Mouse (Mus musculus): ENCODE results near the gene Rimbp2. TPM values are rescaled to one million over a fixed set of nuclear protein-coding genes. Genes with fewer than 3 reads are reported as not detected.
"Not testable (repeated sequence)": the region's sequence is repeated elsewhere in the genome, so short reads cannot be mapped to it uniquely, and the experiment has no call there.

Rimbp2 gene
- polyA plus RNA-seq, 1 experiment, result not detected

GRCm38 (mm10) chr5:128739838-128740171, 213.5 kb downstream of the Rimbp2 start:
- WGBS, result 40% methylated on average over 8 of the region's 8 CpGs
- Histone ChIP-seq H3K27me3 (ENCODE audit: control insufficient read depth, insufficient read depth, low read length) (no peaks in the 10 kb centered on the region), H3K4me1 (ENCODE audit: control insufficient read depth, insufficient read depth, insufficient read length) (no peaks in the 10 kb centered on the region), H3K27ac (ENCODE audit: insufficient read depth, low read length) (no peak overlapping the region), H3K4me3 (ENCODE audit: extremely low read depth, insufficient read depth, insufficient read length) (no peak overlapping the region), H3K36me3 (ENCODE audit: control insufficient read depth, insufficient read depth, low read length) (no peaks in the 10 kb centered on the region)
- TF ChIP-seq CTCF (IDR thresholded peaks at IDR 0.05; ENCODE audit: extremely low read depth, insufficient read depth, insufficient read length, insufficient replicate concordance), result no peak
- no peak for TF ChIP-seq POLR2A (IDR thresholded peaks at IDR 0.05; ENCODE audit: low read depth, low read length)
- DNase-seq (ENCODE audit: low read depth in 1 of 2, low spot score in 2 of 2), result no peak

DNA sequence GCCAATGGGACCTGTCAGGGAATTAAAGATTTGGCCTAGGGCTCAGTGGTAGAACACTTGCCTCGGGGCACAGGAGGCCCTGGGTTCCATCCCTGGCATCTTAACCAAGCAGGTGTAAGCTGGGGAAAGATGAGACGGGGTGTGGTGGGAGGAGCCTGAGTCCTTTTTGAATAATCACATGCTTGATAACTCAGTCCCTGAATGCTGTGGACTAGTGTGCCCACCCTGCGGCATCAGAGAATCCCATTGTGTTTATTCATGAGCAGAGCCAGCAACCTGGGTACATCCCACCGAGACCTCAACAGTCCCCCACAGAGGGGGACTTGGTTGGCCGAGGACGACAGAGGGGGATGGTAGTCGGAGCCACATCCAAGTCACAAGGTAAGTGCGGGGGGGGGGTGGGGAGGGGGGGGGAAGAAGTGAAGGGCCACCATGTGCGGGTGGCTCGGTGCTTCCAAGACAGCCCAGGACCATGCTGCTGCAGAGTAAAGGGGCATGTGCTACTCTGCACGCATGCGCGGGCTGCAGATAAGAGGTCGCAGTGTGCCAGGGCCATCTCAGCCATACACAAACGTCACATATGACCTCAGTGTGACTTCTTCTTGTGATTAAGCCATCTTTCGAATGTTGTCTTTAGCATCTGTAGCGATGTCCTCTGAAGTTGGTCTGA, 214.0 kb downstream of the Rimbp2 start:
- Histone ChIP-seq H3K27me3 (ENCODE audit: control insufficient read depth, insufficient read depth, low read length) (no peaks in the 10 kb centered on the region), H3K27ac (ENCODE audit: insufficient read depth, low read length) (no peak overlapping the region), H3K4me1 (ENCODE audit: control insufficient read depth, insufficient read depth, insufficient read length) (no peaks in the 10 kb centered on the region), H3K36me3 (ENCODE audit: control insufficient read depth, insufficient read depth, low read length) (no peaks in the 10 kb centered on the region), H3K4me3 (ENCODE audit: extremely low read depth, insufficient read depth, insufficient read length) (no peak overlapping the region)
- 52% methylated on average over 15 of the region's 17 CpGs for WGBS
- no peak for DNase-seq (ENCODE audit: low read depth in 1 of 2, low spot score in 2 of 2)
- no peak for TF ChIP-seq CTCF (IDR thresholded peaks at IDR 0.05; ENCODE audit: extremely low read depth, insufficient read depth, insufficient read length, insufficient replicate concordance)
- no peak for TF ChIP-seq POLR2A (IDR thresholded peaks at IDR 0.05; ENCODE audit: low read depth, low read length)

DNA sequence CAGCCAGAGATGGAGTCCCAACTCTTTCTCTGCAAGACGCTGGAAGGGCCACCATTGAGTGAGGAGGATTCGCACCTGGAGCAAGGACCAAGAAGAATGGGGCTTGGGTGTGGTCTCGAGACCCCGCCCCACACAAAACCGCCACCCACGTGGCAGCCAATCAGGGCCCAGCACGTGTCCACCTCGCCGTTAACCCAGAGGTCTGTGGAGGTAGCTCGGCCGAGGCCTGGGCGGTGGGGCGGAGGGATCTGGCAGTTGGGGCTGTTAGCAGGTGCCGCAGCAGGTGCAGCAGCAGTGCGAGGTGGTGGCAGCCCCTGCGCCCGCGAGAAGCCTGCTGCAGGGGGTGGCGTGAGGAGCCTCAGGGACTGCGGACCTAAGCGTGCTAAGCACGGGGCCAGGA, 217.4 kb downstream of the Rimbp2 start:
- 77% methylated on average over 22 of the region's 22 CpGs for WGBS
- TF ChIP-seq POLR2A (IDR thresholded peaks at IDR 0.05; ENCODE audit: low read depth, low read length) (no peak), CTCF (IDR thresholded peaks at IDR 0.05; ENCODE audit: extremely low read depth, insufficient read depth, insufficient read length, insufficient replicate concordance) (no peak)
- no peak overlapping the region for H3K4me3 ChIP-seq (ENCODE audit: extremely low read depth, insufficient read depth, insufficient read length)
- no peak for DNase-seq (ENCODE audit: low read depth in 1 of 2, low spot score in 2 of 2)
- H3K36me3 ChIP-seq (ENCODE audit: control insufficient read depth, insufficient read depth, low read length), result no peaks in the 10 kb centered on the region
- no peaks in the 10 kb centered on the region for H3K4me1 ChIP-seq (ENCODE audit: control insufficient read depth, insufficient read depth, insufficient read length)
- H3K27ac ChIP-seq (ENCODE audit: insufficient read depth, low read length), result no peak overlapping the region
- no peaks in the 10 kb centered on the region for H3K27me3 ChIP-seq (ENCODE audit: control insufficient read depth, insufficient read depth, low read length)

GRCm38 (mm10) chr5:128733955-128734354, 219.3 kb downstream of the Rimbp2 start:
- TF ChIP-seq CTCF (IDR thresholded peaks at IDR 0.05; ENCODE audit: extremely low read depth, insufficient read depth, insufficient read length, insufficient replicate concordance), result peak; percentile 18; the same call in 1 of the 2 replicates
- no peak for TF ChIP-seq POLR2A (IDR thresholded peaks at IDR 0.05; ENCODE audit: low read depth, low read length)
- H3K27ac ChIP-seq (ENCODE audit: insufficient read depth, low read length), result no peak overlapping the region
- WGBS, result 6% methylated on average over 6 of the region's 6 CpGs
- DNase-seq (ENCODE audit: low read depth in 1 of 2, low spot score in 2 of 2), result no peak
- no peaks in the 10 kb centered on the region for H3K36me3 ChIP-seq (ENCODE audit: control insufficient read depth, insufficient read depth, low read length)
- no peaks in the 10 kb centered on the region for H3K27me3 ChIP-seq (ENCODE audit: control insufficient read depth, insufficient read depth, low read length)
- no peak overlapping the region for H3K4me3 ChIP-seq (ENCODE audit: extremely low read depth, insufficient read depth, insufficient read length)
- no peaks in the 10 kb centered on the region for H3K4me1 ChIP-seq (ENCODE audit: control insufficient read depth, insufficient read depth, insufficient read length)

DNA sequence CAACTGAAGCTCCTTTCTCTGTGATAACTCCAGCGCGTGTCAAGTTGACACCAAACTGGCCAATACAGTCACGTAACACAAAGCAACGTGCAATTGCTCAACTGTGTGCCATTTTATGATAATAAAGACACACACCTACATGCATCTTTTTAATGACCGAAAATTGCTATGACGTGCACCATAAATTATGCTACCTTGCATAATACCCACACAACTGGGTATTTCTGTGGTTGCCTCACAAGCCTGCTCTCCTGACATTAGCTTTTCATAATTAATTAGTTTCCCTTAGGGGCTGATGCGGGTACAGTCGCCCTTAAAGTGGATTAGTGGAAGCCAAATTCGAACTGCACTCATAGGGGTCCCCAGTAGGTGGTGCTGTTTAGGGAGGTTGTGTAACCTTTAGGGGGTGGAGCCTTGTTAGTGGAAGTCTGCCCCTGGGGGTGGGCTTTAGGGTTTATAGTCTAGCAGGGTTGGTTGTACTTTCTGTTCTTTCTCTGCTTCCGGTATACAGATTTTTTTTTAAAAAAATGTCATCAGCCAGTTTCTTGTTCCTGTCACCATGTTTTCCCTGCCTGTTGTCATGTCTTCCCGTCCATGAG, 220.8 kb downstream of the Rimbp2 start:
- no peak overlapping the region for H3K27ac ChIP-seq (ENCODE audit: insufficient read depth, low read length)
- no peak for DNase-seq (ENCODE audit: low read depth in 1 of 2, low spot score in 2 of 2)
- no peak overlapping the region for H3K4me3 ChIP-seq (ENCODE audit: extremely low read depth, insufficient read depth, insufficient read length)
- no peaks in the 10 kb centered on the region for H3K27me3 ChIP-seq (ENCODE audit: control insufficient read depth, insufficient read depth, low read length)
- 75% methylated on average over 11 of the region's 11 CpGs for WGBS
- no peaks in the 10 kb centered on the region for H3K4me1 ChIP-seq (ENCODE audit: control insufficient read depth, insufficient read depth, insufficient read length)
- H3K36me3 ChIP-seq (ENCODE audit: control insufficient read depth, insufficient read depth, low read length), result no peaks in the 10 kb centered on the region
- no peak for TF ChIP-seq CTCF (IDR thresholded peaks at IDR 0.05; ENCODE audit: extremely low read depth, insufficient read depth, insufficient read length, insufficient replicate concordance)

DNA sequence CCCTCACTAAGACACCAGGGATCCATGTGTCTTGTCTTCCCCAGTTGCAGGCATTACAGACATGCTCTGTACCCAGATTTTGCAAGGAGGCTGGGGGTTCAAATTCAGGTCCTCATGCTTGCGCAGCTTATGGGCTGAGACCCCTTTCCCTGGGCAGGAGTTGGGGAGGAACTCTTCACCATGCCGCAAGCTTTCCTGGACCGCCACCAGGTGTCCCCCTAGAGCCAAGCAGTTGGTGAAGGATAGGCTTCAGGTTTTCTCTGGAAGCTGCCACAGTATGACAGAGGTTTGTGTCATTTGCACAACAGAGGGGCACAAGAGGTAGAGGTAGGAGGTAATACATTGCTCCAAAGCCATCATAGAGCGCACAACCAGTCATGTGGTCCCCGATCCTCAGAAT, 222.7 kb downstream of the Rimbp2 start:
- DNase-seq (ENCODE audit: low read depth in 1 of 2, low spot score in 2 of 2), result no peak
- H3K27ac ChIP-seq (ENCODE audit: insufficient read depth, low read length), result no peak overlapping the region
- 53% methylated on average over 5 of the region's 5 CpGs for WGBS
- H3K4me3 ChIP-seq (ENCODE audit: extremely low read depth, insufficient read depth, insufficient read length), result no peak overlapping the region
- no peaks in the 10 kb centered on the region for H3K4me1 ChIP-seq (ENCODE audit: control insufficient read depth, insufficient read depth, insufficient read length)
- no peak for TF ChIP-seq POLR2A (IDR thresholded peaks at IDR 0.05; ENCODE audit: low read depth, low read length)
- no peak for TF ChIP-seq CTCF (IDR thresholded peaks at IDR 0.05; ENCODE audit: extremely low read depth, insufficient read depth, insufficient read length, insufficient replicate concordance)
- H3K36me3 ChIP-seq (ENCODE audit: control insufficient read depth, insufficient read depth, low read length), result no peaks in the 10 kb centered on the region
- no peaks in the 10 kb centered on the region for H3K27me3 ChIP-seq (ENCODE audit: control insufficient read depth, insufficient read depth, low read length)

DNA sequence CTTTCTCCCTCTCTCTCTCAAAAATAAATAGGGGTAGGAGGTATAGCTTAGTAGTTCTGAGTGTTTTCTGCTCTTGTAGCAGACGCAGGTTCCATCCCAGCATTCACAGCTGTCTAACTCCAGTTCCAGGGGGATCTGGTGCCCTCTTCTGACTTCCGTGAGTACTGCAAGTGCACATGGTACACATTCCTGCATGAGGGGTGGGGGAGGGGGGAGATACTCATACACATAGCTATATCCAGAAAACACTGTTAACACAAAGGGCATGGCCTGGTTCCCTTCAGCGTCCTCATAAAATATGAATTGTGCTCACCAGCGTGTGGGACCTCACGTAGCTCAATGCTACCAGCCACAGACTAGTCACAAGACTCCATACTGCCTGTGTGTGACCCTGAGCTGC, 223.9 kb downstream of the Rimbp2 start:
- H3K27me3 ChIP-seq (ENCODE audit: control insufficient read depth, insufficient read depth, low read length), result no peaks in the 10 kb centered on the region
- no peak overlapping the region for H3K4me3 ChIP-seq (ENCODE audit: extremely low read depth, insufficient read depth, insufficient read length)
- DNase-seq (ENCODE audit: low read depth in 1 of 2, low spot score in 2 of 2), result no peak
- H3K36me3 ChIP-seq (ENCODE audit: control insufficient read depth, insufficient read depth, low read length), result no peaks in the 10 kb centered on the region
- no peaks in the 10 kb centered on the region for H3K4me1 ChIP-seq (ENCODE audit: control insufficient read depth, insufficient read depth, insufficient read length)
- WGBS, result 83% methylated on average over 5 of the region's 5 CpGs
- no peak overlapping the region for H3K27ac ChIP-seq (ENCODE audit: insufficient read depth, low read length)
- TF ChIP-seq POLR2A (IDR thresholded peaks at IDR 0.05; ENCODE audit: low read depth, low read length), result no peak
- no peak for TF ChIP-seq CTCF (IDR thresholded peaks at IDR 0.05; ENCODE audit: extremely low read depth, insufficient read depth, insufficient read length, insufficient replicate concordance)

- H3K27ac ChIP-seq (ENCODE audit: insufficient read depth, low read length); H3K36me3 ChIP-seq (ENCODE audit: control insufficient read depth, insufficient read depth, low read length); H3K4me3 ChIP-seq (ENCODE audit: extremely low read depth, insufficient read depth, insufficient read length); H3K27me3 ChIP-seq (ENCODE audit: control insufficient read depth, insufficient read depth, low read length); DNase-seq (ENCODE audit: low read depth in 1 of 2, low spot score in 2 of 2); H3K4me1 ChIP-seq (ENCODE audit: control insufficient read depth, insufficient read depth, insufficient read length): not testable (repeated sequence)
- 89% methylated on average over 11 of the region's 11 CpGs for WGBS
Measured at GRCm38 (mm10) chr5:128720461-128720860, 232.8 kb downstream of the Rimbp2 start.

All from spleen, adult 2 months (tissue).